Mouse (Mus musculus) thymus, postnatal 10 days (tissue): ENCODE measurements around the gene Thra.

Experiments used
- DNase-seq, 2 experiments: peaks; one replicate each; pipeline ENCODE4 v3.0.0; 2021; ENCODE audit warnings: low spot score in 2 of 2

The Thra gene

GRCm38 (mm10) chr11:98744456-98745019 lies 4.1 kb downstream of the Thra start:
- DNase-seq: no peak

GRCm38 (mm10) chr11:98745932-98746853 lies 5.8 kb downstream of the Thra start:
- no peak for DNase-seq

GRCm38 (mm10) chr11:98746855-98747693 lies 6.6 kb downstream of the Thra start:
- DNase-seq: peak; percentile 74 to 78

GRCm38 (mm10) chr11:98747804-98748505 lies 7.5 kb downstream of the Thra start:
- DNase-seq: peak in 1 of 2 experiments; percentile 22

- no peak for DNase-seq
These were observed 8.3 kb downstream of the Thra start for GRCm38 (mm10) chr11:98748506-98749416.

GRCm38 (mm10) chr11:98749716-98750115 lies 9.3 kb downstream of the Thra start:
- no peak for DNase-seq

GRCm38 (mm10) chr11:98750351-98751201 lies 10.1 kb downstream of the Thra start:
- no peak for DNase-seq

GRCm38 (mm10) chr11:98751221-98751782 lies 10.9 kb downstream of the Thra start:
- DNase-seq: no peak

- DNase-seq: no peak
These were observed 12.2 kb downstream of the Thra start for GRCm38 (mm10) chr11:98752562-98753140.

GRCm38 (mm10) chr11:98753264-98753663 lies 12.8 kb downstream of the Thra start:
- no peak for DNase-seq

- no peak for DNase-seq
These were observed 13.7 kb downstream of the Thra start for GRCm38 (mm10) chr11:98754151-98754620.

- DNase-seq: peak; percentile 65 to 85
These were observed 14.3 kb downstream of the Thra start for GRCm38 (mm10) chr11:98754621-98755181.

GRCm38 (mm10) chr11:98755726-98756380 lies 15.4 kb downstream of the Thra start:
- no peak for DNase-seq

GRCm38 (mm10) chr11:98756711-98757110 lies 16.3 kb downstream of the Thra start:
- no peak for DNase-seq

- no peak for DNase-seq
These were observed 21.5 kb downstream of the Thra start for GRCm38 (mm10) chr11:98761939-98762338.

- no peak for DNase-seq
These were observed 22.5 kb downstream of the Thra start for GRCm38 (mm10) chr11:98762756-98763501.

- DNase-seq: no peak
These were observed 23.0 kb downstream of the Thra start for GRCm38 (mm10) chr11:98763502-98763861.
